Mouse (Mus musculus) stomach, postnatal 0 days (tissue): ENCODE results near the gene Begain. TPM values are rescaled to one million over a fixed set of nuclear protein-coding genes. Genes with fewer than 3 reads are reported as not detected.

Experiments
- ATAC-seq: fragments of 200-750 bp; cut with Nextera tagmentation; 2 replicates; pipeline ENCODE4 v1.8.0; 2017; ENCODE audit not compliant: low FRiP score, low TSS enrichment
- DNase-seq: peaks from one replicate; pipeline ENCODE4 v3.0.0-alpha.2; 2016; ENCODE audit warnings: low spot score
- H3K27ac ChIP-seq: fragments of 300-500 bp; sonication (generic); replicated peaks from 2 replicates; pipeline ENCODE4 v1.5.1; 2014; ENCODE audit warnings: mild to moderate bottlenecking, control low read depth
- H3K27me3 ChIP-seq: fragments of 300-500 bp; sonication (generic); 2 replicates; pipeline ENCODE4 v1.6.1; 2014; ENCODE audit warnings: low read length; ENCODE audit not compliant: control insufficient read depth, insufficient read depth
- H3K36me3 ChIP-seq: fragments of 300-500 bp; sonication (generic); 2 replicates; pipeline ENCODE4 v1.6.1; 2014; ENCODE audit warnings: low read length, mixed read lengths; ENCODE audit not compliant: control insufficient read depth, insufficient read depth
- H3K4me1 ChIP-seq: fragments of 300-500 bp; sonication (generic); replicated peaks from 2 replicates; pipeline ENCODE4 v1.6.1; 2014; ENCODE audit warnings: antibody characterized with exemption; ENCODE audit not compliant: control insufficient read depth, insufficient read depth
- H3K4me2 ChIP-seq: fragments of 300-500 bp; sonication (generic); replicated peaks from 2 replicates; pipeline ENCODE4 v1.6.1; 2014; ENCODE audit warnings: low read depth, mild to moderate bottlenecking, control low read depth, moderate library complexity
- H3K4me3 ChIP-seq: fragments of 300-500 bp; sonication (generic); 2 replicates; pipeline ENCODE4 v1.5.1; 2014; ENCODE audit warnings: low read depth, low read length, control low read depth
- H3K9ac ChIP-seq: fragments of 300-500 bp; sonication (generic); 2 replicates; pipeline ENCODE4 v1.6.1; 2014; ENCODE audit warnings: mild to moderate bottlenecking, low read length, control low read depth, mixed read lengths
- H3K9me3 ChIP-seq: fragments of 300-500 bp; sonication (generic); 2 replicates; pipeline ENCODE4 v1.6.1; 2016; ENCODE audit warnings: low read length; ENCODE audit not compliant: control insufficient read depth
- CTCF ChIP-seq: IDR thresholded peaks from 2 replicates; pipeline ENCODE4 v1.5.1; 2016; ENCODE audit warnings: antibody characterized with exemption, low read depth, mild to moderate bottlenecking, moderate library complexity
- EP300 ChIP-seq: optimal IDR thresholded peaks from 2 replicates; pipeline ENCODE3; 2016; ENCODE audit warnings: antibody characterized with exemption
- WGBS: fragments of 180-500 bp; shearing (Covaris S2); extraction: QIAGEN DNeasy Blood & Tissue Kit; methylation state at CpG from one replicate; pipeline ENCODE4 v1.1.7; 2014; 5-methylcytosine and 5-hydroxymethylcytosine counted together
- polyA plus RNA-seq: library from polyadenylated mRNA; unstranded; fragments of >200 nt; fragmentation: Nextera tagmentation; extraction: Ambion mirVana; gene quantifications from 2 replicates; pipeline ENCODE4 v1.2.1, GENCODE M21; 2015

The Begain gene
- polyA plus RNA-seq, 1 experiment from 2014 or later, result 1.6 TPM

DNA sequence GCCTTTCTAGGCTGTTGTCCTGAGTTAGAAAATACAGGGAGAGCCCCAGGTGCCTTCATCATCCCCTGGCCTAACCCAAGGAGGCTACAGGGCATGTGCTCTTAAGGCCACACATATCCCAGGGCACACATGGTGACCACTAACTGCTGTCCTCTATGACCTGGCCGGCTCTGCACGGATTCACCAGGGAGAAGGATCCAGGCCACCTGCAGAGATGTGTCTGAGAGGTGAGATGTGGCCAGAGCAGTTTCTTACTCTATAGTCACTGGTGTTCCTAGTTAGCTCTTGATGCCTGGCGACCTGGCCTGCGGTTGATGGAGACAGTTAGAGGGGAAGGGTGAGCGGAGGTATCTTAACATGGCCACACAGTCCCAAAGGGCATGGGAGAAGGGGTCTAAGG is 45.1 kb downstream of the Begain start:
- Histone ChIP-seq H3K4me1 (no peaks in the 10 kb centered on the region), H3K9ac (no peak overlapping the region), H3K27ac (no peak overlapping the region), H3K27me3 (no peaks in the 10 kb centered on the region), H3K9me3 (no peaks in the 10 kb centered on the region), H3K4me3 (no peak overlapping the region), H3K4me2 (no peak overlapping the region), H3K36me3 (no peaks in the 10 kb centered on the region)
- no peak for DNase-seq
- no peak for TF ChIP-seq CTCF
- WGBS, result 87% methylated on average over 5 of the region's 5 CpGs
- no peak for ATAC-seq

DNA sequence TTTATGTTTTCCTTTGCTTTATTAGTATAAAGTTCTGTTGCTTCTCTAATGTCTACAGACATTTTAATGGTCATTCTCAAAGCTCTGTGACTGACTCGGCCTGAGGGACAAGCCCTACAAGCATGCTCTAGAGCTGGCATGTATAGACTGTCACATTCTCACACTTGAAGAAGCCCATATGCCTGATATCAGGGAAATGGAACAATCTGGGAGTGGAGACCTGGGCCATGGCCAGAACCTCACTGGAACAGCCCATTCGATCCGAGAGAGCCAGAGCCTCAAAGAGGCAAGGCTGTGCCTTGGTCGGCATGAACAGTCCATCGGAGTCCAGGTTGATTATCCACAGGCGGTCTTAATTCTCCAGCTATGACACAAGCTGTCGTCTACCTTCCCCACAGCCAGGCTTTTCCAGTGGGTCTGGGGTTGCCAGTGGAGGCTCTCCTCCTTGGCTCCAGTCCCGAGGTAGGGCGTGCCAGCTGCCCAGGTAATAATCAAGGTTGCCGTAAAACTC is 45.8 kb downstream of the Begain start:
- 60% methylated on average over 10 of the region's 10 CpGs for WGBS
- Histone ChIP-seq H3K9me3 (no peaks in the 10 kb centered on the region), H3K27me3 (no peaks in the 10 kb centered on the region), H3K36me3 (no peaks in the 10 kb centered on the region), H3K4me1 (no peaks in the 10 kb centered on the region), H3K4me2 (no peak overlapping the region), H3K4me3 (no peak overlapping the region), H3K27ac (no peak overlapping the region), H3K9ac (no peak overlapping the region)
- ATAC-seq, result no peak
- no peak for DNase-seq
- TF ChIP-seq EP300, result no peak
- no peak for TF ChIP-seq CTCF

DNA sequence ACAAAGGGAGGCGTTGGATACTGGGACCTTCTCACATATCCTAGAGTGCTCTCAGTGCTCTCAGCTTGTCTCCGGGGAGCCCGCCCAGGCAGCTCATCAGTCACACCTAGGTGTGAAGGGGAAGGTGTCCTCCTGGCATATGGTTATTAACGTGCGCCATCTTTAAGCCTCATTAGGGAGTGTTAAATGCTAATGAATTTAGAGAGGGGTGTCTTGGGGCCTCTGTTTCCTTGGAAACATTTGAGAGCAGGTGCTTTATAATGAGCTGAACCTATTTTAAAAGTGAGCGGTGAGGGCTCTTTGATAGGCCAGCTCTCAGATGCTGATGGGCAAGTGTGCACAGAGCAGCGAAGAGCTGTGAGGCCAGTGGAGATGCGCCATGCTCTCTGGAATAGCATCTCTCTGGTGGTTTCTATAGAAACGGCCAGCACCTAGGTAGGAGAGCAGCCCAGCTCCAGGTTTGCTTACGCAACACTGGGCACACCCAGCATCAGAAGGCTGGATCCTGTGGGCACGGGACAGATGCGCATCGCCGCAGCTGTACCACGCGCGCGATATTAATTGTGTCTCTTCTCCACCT is 57.9 kb downstream of the Begain start:
- H3K9ac ChIP-seq, result no peak overlapping the region
- 81% methylated on average over 18 of the region's 18 CpGs for WGBS
- no peak overlapping the region for H3K4me2 ChIP-seq
- ATAC-seq, result no peak
- H3K27ac ChIP-seq, result no peak overlapping the region
- DNase-seq, result no peak
- no peaks in the 10 kb centered on the region for H3K36me3 ChIP-seq
- H3K4me1 ChIP-seq, result no peaks in the 10 kb centered on the region
- TF ChIP-seq CTCF (no peak), EP300 (no peak)
- H3K9me3 ChIP-seq, result no peaks in the 10 kb centered on the region
- no peak overlapping the region for H3K4me3 ChIP-seq
- H3K27me3 ChIP-seq, result no peaks in the 10 kb centered on the region

DNA sequence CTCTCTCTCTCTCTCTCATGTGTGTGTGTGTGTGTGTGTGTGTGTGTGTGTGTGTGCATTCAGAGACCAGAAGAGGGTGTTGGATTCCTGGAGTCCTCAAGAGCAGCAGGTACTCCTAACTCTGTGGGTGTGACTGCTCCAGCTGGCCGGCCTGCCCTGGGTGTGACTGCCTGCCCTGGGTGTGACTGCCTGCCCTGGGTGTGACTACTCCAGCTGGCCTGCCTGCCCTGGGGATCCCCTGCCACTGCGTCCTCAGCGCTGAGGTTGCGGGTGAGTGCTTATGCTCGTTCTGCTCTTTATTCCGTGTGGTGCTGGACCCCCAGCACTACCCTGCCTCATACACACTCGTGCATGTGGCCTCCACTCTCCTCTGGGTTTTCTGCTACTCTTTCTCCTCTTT is 65.0 kb downstream of the Begain start:
- H3K4me3 ChIP-seq, result no peak overlapping the region
- H3K9me3 ChIP-seq, result no peaks in the 10 kb centered on the region
- H3K4me1 ChIP-seq, result no peaks in the 10 kb centered on the region
- WGBS, result 55% methylated on average over 7 of the region's 7 CpGs
- H3K9ac ChIP-seq, result no peak overlapping the region
- no peak overlapping the region for H3K27ac ChIP-seq
- no peaks in the 10 kb centered on the region for H3K27me3 ChIP-seq
- no peak overlapping the region for H3K4me2 ChIP-seq
- DNase-seq, result peak; percentile 53
- ATAC-seq, result peak; percentile 63
- no peaks in the 10 kb centered on the region for H3K36me3 ChIP-seq
- TF ChIP-seq CTCF, result no peak
- no peak for TF ChIP-seq EP300

DNA sequence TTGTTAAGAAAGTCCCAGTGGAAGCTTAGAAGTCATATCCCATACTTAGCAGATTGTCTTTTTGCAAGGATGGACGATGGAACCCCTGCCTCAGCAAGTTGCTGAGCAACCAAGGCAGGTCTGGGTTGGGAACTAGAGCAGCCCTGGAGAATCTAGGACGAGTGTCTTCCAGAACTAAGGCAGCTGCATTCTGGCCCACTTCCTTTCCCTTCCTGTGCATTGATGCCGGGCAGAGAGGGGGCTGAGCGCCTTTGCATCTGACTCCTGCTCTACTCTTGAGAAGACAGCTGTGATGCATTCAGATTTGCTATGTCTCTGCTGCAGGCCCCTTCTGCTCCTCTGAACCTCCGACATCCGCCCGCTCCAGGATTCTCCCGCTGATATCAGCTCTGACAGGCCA is 70.8 kb downstream of the Begain start:
- H3K27ac ChIP-seq, result no peak overlapping the region
- ATAC-seq (no peak), DNase-seq (no peak)
- no peaks in the 10 kb centered on the region for H3K4me1 ChIP-seq
- no peaks in the 10 kb centered on the region for H3K27me3 ChIP-seq
- H3K4me3 ChIP-seq, result no peak overlapping the region
- WGBS, result 81% methylated on average over 8 of the region's 8 CpGs
- no peaks in the 10 kb centered on the region for H3K9me3 ChIP-seq
- H3K9ac ChIP-seq, result no peak overlapping the region
- H3K4me2 ChIP-seq, result no peak overlapping the region
- TF ChIP-seq CTCF (no peak), EP300 (no peak)
- H3K36me3 ChIP-seq, result no peaks in the 10 kb centered on the region

DNA sequence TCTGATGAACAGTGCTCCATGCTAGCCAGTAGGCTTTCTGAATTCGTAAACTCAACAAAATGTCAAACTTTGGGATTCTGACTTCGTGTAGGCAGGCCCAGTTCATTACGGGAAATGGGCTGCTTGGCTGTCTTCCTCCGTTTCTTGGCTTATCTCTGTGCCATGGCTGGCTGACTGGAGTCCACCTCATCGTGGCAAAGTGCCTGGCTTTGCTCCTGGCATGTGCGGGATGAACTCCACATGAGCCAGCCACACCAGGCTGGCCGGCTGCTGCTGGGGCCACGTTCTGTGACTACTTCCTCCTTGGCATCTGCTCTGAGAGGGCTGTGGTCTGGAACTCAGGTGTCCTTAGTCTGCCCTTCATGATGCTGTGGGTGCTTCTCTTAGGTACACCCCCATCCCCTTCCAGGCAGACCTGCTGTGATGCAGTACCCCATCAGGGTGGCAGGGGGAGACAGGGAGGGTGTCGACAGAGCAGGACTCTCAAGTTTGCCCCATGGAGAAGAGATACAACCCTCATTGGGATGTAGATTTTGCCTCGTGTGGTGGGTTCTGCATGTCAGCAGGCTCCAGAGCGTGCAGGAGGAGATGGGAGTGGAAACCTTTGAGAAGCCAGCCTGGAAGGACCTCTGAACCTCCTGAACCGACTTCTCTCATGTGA is 71.9 kb downstream of the Begain start:
- Histone ChIP-seq H3K4me3 (no peak overlapping the region), H3K4me2 (no peak overlapping the region), H3K9me3 (no peaks in the 10 kb centered on the region), H3K36me3 (no peaks in the 10 kb centered on the region), H3K27me3 (no peaks in the 10 kb centered on the region), H3K27ac (no peak overlapping the region), H3K4me1 (no peaks in the 10 kb centered on the region), H3K9ac (no peak overlapping the region)
- TF ChIP-seq EP300 (no peak), CTCF (peak; percentile 32)
- WGBS, result 76% methylated on average over 12 of the region's 12 CpGs
- no peak for DNase-seq
- no peak for ATAC-seq
